Mouse (Mus musculus) brain, embryonic 18.5 days (tissue): ENCODE results near the gene Sec14l1.

ENCODE experiments used
- DNase-seq: peaks from one replicate; pipeline ENCODE4 v3.0.0-alpha.2; 2012; ENCODE audit warnings: low read depth, low spot score

Gene Sec14l1

DNA sequence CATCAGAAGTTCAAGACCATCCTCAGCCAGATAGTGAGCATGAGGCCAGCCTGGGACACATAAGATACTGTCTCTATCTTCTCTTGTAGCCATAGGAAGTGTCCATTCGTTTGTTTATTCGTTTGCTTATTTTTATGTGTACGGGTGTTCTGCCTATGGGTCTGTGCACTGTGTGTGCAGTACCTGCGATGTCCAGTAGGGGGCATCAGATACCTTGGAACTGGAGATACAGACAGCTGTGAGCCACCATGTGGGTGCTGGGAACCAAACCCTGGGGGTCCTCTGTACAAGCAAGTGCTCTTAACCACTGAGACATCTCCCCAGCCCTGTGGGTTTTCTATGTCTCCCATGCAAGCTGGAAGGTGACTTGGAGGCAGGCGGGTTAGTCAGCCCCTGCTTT is 64.9 kb downstream of the Sec14l1 start:
- no peak for DNase-seq

DNA sequence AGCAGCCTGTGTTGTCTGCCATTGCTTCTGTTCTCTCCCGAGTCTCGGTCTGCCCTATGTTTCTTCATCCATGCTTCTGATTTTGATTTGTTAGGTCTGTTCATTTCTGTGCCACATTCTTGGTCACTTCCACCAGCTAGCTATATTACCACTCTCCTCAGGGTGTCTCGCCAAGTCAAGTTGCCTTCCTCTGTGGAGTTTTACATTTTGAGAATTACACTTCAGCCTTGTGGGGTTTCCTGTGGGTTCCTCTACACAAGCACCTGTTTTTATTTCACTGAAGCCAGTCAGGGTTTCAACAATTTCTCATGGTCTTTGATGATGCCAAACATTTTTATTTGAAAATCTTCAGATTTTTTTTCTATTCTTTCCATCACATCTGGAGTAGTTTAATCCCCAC is 67.8 kb downstream of the Sec14l1 start:
- no peak for DNase-seq

DNA sequence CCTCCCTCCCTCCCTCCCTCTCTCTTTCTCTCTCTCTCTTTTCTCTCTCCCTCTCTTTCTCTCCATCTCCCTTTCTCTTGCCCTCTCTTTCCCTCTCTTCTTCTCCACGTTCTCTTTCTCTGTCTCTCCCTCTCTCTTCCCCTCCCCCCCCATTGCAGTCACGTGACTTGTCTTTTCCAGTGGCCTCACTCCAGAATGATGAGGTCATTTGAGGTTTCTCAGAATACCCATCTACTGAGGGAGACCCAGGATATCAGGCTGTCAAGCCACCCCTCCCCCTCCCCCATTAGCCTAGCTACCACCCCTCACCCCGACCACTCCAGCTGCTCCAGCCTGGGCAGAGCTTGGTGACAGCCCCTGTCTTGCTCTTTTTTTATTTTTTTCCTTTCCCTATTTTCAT is 68.3 kb downstream of the Sec14l1 start:
- no peak for DNase-seq

DNA sequence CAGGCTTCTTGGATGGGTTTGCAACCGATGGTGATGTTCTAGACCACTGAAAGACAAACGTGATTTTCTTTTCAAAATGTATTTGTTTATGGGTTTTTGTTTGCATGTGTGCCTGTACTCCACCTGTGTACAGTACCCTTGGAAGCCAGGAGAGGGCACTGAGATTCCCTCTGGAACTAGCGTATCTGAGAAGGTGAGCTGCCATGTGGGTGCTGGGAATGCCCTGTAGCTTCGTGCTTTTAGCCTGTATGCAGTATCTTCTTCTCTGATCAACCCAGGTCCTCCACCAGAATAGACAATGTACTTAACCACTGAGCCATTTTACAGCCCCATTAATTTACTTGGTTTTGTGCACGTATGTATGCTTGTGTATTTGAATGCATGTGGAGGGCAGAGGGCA is 68.9 kb downstream of the Sec14l1 start:
- DNase-seq: no peak

DNA sequence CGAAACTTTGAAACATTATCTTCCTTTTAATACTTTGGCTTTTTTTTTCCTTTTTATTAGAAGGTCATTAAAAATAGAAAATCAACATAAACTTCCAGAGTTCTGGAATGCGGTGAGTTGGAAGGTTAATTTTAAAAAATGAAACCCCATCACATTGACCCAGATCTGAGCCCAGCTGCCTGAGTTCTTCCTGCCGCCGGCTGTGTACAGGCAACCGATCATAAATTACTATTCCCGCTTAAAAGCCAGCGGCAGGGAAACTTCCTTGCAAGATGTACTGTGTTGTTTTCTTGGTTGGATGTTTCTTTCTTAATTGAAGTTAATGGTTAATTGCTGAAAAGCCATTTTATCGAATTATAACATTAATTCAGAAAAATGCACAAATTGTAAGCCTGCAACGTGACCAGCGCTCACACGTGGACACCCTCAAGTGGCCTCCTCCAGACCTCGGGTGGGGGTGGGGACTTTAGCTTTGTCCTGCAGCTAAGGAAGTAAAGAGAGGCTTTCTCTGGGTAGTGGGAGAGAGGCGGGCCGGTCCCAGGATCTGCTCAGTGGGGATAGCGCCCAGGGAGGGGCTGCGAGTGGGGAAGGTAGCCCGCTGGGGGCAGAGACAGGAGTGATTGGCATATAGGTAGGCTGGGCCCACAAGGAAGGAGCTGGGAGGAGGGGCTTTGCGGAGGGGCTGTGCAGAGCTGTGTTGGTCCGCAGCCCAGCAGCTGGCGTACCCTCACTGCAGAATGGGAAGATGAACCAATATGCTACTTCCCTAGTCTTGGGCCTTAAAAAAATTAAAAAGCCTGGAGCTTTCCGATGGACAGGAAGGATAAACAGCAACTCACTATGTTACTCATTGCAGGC is 70.3 kb downstream of the Sec14l1 start:
- DNase-seq: no peak

DNA sequence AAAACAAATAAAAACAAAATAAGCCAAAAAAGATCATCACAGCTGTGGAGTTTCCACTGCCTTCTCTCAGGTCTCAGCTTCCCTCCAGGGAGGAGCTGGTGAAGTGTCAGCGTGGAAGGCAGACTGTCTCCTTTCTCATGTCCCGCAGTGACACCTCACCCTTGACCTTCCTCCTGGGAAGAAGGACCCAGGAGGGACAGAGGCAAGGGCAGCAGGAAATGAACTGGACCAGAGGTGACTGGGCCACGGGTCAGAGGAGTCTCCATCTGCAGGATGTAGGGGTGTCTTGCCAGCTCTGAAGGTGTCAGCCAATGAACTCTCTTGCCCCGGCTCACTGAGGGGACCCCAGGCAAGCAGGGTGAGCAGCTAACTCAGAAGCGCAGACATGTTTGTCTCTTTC is 76.6 kb downstream of the Sec14l1 start:
- no peak for DNase-seq

DNA sequence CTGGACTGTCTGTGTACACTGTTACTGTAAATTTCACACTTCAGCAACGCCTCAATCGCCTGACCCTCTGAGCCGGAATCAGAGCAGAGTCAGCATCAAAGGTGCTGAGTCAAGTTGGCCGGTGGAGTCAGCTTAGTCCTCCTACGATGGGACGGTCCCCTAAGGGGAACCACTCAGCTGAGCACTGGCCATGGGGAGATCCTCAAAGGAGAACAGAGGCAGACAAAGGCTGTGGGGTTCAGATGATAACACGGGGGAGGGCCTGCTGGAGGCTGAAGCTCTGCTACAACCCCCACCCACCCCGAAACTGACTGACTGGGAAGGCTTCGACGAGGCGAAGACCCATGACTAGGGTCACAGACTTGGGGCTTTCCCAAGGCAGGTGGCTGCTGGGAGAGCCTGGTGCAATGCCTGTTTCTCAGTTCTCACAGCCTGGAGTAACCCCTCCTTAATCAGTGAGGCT is 79.5 kb downstream of the Sec14l1 start:
- DNase-seq: no peak

DNA sequence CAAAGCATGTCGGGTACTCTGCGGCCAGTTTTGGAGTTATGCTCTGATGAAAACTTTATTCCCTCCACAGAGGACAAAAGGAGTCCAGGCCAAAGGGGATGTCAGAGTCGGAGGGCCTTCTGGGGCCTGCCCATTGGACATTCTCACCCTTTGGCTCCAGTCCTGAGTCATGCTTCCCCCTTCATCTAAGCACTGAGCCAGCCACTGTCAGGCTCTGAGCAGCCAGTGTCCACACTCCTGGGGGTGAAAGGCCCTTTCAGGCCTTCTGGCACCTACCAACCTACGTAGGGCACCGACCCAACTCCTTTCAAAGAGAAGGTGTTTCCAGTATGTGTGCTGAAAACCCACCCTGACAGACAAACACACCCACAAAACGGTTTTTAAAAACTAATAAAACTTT is 80.6 kb downstream of the Sec14l1 start:
- no peak for DNase-seq

DNA sequence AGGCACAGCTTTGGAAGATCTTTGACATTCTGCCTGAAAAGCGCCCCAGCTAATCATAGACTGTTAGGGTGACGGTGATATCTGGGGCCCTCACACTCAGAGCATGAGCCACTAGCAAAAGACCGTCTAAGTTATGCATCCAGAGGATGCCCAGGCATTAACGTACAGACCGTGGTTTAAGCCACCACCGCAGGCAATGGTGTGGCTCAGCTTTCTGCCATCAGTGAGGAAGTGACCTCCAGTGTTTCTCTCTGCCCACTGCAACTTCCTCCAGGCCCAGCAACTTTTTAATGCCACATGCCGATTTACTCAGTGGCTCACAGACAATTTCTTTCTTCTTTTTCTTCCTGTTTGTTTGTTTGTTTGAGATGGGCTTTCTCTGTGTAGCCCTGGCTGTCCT is 81.7 kb downstream of the Sec14l1 start:
- DNase-seq: no peak

DNA sequence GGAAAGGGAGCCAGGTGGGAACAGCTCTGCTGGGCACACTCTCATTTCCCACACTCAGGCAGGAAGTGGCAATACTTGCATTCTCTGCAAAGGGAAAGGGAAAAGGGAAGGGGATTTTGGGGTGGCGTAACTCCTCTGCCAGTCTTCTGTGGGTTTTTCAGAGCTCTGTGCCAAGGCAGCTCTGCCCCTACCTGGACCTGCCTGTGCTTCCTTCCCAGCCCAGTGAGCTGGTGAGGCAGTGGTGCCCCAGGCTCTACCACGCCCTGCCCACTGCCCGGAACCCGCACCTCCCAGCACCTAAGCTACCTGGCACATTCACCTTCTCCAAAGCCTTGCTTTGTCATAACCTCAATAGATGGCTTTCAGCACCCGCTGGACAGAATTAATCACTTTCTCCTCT is 83.2 kb downstream of the Sec14l1 start:
- no peak for DNase-seq

DNA sequence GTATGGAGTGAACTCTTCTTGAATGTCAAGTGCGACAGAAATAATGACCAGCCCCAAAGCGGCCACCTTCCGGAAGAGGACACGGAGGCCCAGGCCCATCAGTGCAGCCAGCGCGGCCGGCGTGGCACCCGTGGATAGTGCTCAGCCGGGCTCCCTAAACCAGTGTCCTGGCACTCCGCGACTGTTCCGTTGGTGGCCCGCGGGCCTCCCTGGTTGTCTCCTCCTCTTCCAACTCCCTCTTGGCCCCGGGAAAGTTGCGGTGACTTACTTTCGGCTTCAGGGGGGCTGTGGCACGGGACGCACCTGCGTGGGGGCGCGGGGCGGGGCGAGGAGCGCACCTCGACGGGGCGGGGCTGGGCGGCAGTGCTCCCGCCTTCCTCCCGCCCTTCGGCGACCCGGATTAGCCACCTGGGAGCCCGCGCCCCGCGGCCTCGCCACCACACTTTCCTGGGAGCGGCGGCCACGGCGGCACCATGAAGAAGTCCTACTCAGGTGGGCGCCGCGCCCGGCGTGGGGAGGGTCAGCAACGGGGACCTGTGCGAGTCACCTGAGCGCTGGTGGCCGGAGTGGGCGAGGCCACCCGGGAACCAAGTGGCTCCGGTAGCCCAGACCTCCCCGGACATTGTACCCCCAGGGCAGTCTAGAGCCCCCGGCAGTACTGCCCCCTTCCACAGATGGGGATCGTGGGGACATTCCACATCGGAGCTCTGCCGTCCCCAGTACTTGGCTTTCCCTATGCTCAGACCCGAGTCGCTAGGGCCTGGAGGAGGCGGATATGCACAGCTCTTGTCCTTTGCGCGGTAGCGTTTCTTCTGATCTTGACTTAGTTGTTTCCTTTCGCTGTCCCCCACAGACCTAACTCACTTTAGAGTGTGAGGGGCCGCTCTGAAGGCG is 84.6 kb downstream of the Sec14l1 start, which contains the start of gene Sept9:
Gene Sept9 (plus strand): TSS at position 380 of the 894 bp plus-strand sequence.
- no peak for DNase-seq

DNA sequence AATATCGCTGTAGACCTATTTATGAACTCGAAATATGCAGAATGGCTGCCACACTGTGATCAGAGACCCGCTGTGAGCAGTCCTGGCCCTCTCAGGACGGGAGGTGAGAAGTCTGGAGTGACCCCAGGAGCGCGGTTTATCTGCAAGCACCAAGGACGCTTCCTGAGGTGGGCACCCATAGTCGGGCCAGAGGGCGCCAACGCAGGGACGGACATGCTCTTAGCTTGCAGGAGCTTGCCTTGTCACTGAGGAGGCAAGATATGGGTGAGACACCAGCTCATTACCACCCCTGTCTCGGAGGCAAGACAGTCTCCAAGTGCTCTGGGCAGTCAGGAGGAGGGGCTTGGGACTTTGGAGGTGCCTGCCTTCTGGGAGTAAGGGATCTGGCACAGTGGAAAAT is 86.9 kb downstream of the Sec14l1 start:
- no peak for DNase-seq

DNA sequence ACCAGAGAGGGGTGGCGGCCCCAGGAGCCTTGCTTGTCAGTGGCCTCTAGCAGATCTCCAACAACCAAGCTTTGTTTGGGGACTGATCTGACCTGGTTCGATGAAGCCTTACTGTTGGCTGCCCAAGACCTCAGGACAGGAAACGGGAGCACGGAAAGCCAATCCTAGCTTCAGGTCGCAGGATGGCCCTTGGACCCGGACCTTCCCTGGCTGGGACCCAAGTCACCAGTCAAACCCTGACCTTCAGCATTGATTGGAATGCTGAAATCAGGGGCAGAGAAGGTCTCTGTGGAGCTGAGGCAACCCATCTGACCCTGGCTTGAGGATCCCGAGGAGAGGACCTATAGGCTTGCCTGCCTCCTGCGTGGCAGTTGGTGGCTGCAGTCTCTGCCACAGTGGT is 89.6 kb downstream of the Sec14l1 start:
- no peak for DNase-seq

DNA sequence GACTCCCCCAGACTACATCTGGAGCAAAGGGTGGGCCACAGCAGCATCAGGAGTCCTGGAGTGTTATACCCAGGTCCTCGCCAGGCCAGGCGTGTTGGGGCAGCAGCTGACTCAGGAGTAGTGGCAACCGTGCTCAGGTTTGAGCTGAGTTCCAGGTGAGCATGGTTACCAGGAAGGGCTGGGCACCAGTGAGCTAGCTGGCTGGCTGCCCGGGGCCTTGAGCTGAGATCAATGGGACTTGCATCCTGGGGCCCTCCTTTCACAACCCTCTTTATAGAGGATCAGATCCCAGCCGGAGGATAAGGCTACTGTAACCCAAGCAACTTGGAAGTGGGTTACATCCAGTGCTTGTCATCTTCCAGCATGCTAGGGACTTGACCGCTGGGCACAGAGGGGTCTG is 90.1 kb downstream of the Sec14l1 start:
- no peak for DNase-seq

DNA sequence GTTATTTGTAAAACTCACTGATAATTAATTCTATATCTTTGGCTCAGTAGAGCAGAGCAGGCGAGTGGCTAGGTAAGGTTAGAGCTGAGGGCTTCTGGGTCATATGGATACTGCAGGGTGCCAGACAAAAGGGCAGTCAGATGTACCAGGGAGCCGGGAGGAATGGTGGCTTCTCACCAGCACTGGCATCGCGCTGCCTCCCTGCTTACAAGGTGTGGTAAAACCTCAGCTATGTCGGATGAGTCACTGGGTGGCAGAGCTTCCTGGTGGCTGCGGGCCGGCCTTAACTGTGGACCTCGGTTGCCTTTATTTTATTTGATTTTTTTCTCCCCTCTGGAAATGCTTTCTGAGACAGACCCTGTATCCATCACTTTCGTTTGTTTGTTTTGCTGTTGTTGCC is 90.5 kb downstream of the Sec14l1 start:
- no peak for DNase-seq

DNA sequence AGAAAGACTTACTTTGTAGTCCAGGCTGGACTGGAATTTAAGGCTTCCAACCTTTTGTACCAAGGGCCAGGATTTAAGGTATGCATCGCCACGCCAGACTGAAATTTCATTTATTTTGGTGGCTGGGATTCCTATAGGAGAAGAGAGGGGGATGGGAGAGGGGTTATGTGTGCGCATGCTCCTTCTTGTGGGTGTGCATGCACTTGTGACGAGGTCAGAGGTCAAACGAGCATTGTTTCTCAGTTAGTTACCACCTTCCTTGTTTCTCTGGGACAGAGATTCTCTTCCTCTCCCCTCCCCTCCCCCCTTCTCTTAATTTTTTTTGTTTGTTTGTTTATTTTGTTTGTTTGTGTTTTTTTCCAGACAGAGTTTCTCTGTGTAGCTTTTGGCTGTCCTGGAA is 92.5 kb downstream of the Sec14l1 start:
- no peak for DNase-seq

DNA sequence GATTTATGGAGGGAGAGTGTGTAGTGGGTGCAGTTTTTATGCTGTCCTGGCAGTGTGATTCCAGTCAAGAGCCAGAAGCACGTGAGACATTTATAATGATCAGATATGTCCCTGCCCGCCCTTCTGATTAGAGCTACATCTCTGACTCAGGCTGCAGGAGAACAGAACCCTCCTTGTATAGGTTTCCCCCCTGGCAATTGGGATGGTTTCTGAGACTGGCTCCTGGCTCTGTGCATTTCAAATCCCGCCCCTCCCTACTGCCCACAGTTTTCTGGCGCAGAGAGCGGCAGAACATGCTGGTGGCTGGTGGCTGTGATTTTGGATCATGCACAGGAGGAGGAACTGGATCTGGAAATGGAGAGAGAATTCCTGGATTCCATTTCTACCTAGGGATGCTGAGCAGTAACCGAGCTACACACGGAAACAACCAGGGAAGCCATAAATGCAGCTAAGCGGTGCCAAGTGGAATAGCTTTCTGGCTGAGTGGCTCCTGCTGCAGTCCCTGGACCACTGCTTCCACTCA is 93.2 kb downstream of the Sec14l1 start:
- peak; percentile 8 for DNase-seq
